ENCODE assay signal across 19 mouse cellular contexts in genomic region chr13:69586337-69586736, GRCm38 (mm10).
"Had no signal": no experiment of that assay in that cellular context is flagged by ENCODE, and none has a peak within 500 bp of the region (broad histone marks: within the 10 kb centered on the region; RNA-seq: fewer than 3 reads in every experiment).

No protein-coding gene starts in this region.

- H3K27ac ChIP-seq: lung, embryonic 15.5 days; macrophage; midbrain, embryonic 13.5 days; midbrain, embryonic 15.5 days; neural tube, embryonic 12.5 days had no signal

- H3K4me2 ChIP-seq: lung, embryonic 15.5 days; midbrain, embryonic 11.5 days; midbrain, embryonic 13.5 days; midbrain, embryonic 15.5 days; neural tube, embryonic 12.5 days had no signal

- H3K9me3 ChIP-seq: lung, embryonic 15.5 days; megakaryocyte, embryonic 14.5 days; midbrain, embryonic 13.5 days; midbrain, embryonic 15.5 days; neural tube, embryonic 12.5 days had no signal

- H3K36me3 ChIP-seq: lung, embryonic 15.5 days; midbrain, embryonic 13.5 days; midbrain, embryonic 15.5 days; neural tube, embryonic 12.5 days had no signal

- H3K27me3 ChIP-seq: lung, embryonic 15.5 days; megakaryocyte, embryonic 14.5 days; midbrain, embryonic 13.5 days; midbrain, embryonic 15.5 days; neural tube, embryonic 12.5 days had no signal

- ATAC-seq: liver, postnatal 0 days; lung, postnatal 0 days; midbrain, embryonic 13.5 days; midbrain, embryonic 15.5 days had no signal

- DNase-seq: liver, postnatal 0 days; lung, adult 2 months; lung, postnatal 14 days; retina, postnatal 1 day; right cerebral cortex, adult 18-20 months; right cerebral cortex, postnatal 25 days; right cerebral cortex, postnatal 4 days; spleen, adult 18-20 months; thymus, adult 18-20 months; thymus, postnatal 14 days; thymus, postnatal 36 days had no signal

- H3K9ac ChIP-seq: liver, postnatal 0 days; lung, embryonic 15.5 days; midbrain, embryonic 13.5 days; midbrain, embryonic 15.5 days; neural tube, embryonic 12.5 days had no signal

- H3K4me3 ChIP-seq: lung, embryonic 15.5 days; megakaryocyte, embryonic 14.5 days; midbrain, embryonic 13.5 days; midbrain, embryonic 15.5 days; neural tube, embryonic 12.5 days had no signal

- H3K4me1 ChIP-seq: lung, embryonic 15.5 days; midbrain, embryonic 13.5 days; midbrain, embryonic 15.5 days; neural tube, embryonic 12.5 days had no signal
